ENCODE assay signal across 29 mouse cellular contexts in the genomic region with DNA sequence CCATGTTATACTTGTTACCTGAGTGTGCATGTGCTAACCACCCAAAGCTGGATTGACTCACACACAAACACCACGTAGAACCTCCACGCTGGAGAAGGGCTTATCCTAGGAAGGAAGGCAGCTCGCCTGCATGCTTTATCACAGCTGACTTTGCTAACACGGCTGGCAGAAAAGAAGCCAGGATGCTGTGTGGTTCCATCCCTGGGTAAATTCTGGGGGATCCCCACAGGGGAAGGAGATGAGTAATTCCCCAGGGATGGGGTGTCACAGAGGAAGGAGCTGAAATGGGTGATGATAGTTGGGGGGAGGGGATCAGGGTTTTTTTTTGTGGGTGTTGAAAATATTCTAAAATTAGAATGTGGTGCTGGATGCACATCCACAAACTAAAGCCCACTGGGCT. TPM values are rescaled to one million over a fixed set of nuclear protein-coding genes. Genes with fewer than 3 reads are reported as not detected.
"Had no signal": no experiment of that assay in that cellular context is flagged by ENCODE, and none has a peak within 500 bp of the region (broad histone marks: within the 10 kb centered on the region; RNA-seq: fewer than 3 reads in every experiment).

No protein-coding gene starts in this region.

- DNase-seq: cerebellum, adult 8-10 months; embryo, embryonic 11 days; gastrocnemius, adult 2 months; gastrocnemius, postnatal 10 days; gastrocnemius, postnatal 14 days; gastrocnemius, postnatal 25 days; heart, adult 11 months; heart, adult 18-20 months; heart, adult 2 months had no signal

- H3K27ac ChIP-seq: embryonic facial prominence, embryonic 10.5 days; embryonic facial prominence, embryonic 12.5 days; embryonic facial prominence, embryonic 13.5 days; embryonic facial prominence, embryonic 15.5 days; forebrain, embryonic 10.5 days; forebrain, embryonic 12.5 days; forebrain, embryonic 13.5 days; gastrocnemius, adult 2 months; heart, adult 2 months; heart, embryonic 10.5 days had no signal

- H3K4me2 ChIP-seq: embryonic facial prominence, embryonic 12.5 days; embryonic facial prominence, embryonic 13.5 days; embryonic facial prominence, embryonic 15.5 days; forebrain, embryonic 12.5 days; forebrain, embryonic 13.5 days; heart, embryonic 11.5 days had no signal

- H3K4me3 ChIP-seq: embryonic facial prominence, embryonic 10.5 days; embryonic facial prominence, embryonic 12.5 days; embryonic facial prominence, embryonic 13.5 days; embryonic facial prominence, embryonic 15.5 days; erythroblast, embryonic 14.5 days; forebrain, embryonic 10.5 days; forebrain, embryonic 12.5 days; forebrain, embryonic 13.5 days; gastrocnemius, adult 2 months; heart, adult 2 months; heart, embryonic 10.5 days had no signal

- ATAC-seq: forebrain, embryonic 13.5 days; forebrain, embryonic 14.5 days; forebrain, embryonic 16.5 days had no signal

- H3K9ac ChIP-seq: embryonic facial prominence, embryonic 12.5 days; embryonic facial prominence, embryonic 13.5 days; embryonic facial prominence, embryonic 15.5 days; forebrain, embryonic 12.5 days; forebrain, embryonic 13.5 days had no signal

- H3K9me3 ChIP-seq: embryonic facial prominence, embryonic 10.5 days; embryonic facial prominence, embryonic 12.5 days; embryonic facial prominence, embryonic 13.5 days; embryonic facial prominence, embryonic 15.5 days; forebrain, embryonic 10.5 days; forebrain, embryonic 12.5 days; forebrain, embryonic 13.5 days; heart, embryonic 10.5 days had no signal

- H3K36me3 ChIP-seq: forebrain, embryonic 12.5 days had no signal

RNA-seq across cellular contexts. Expression of a gene that starts 5.6 kb away (rescaled TPM):
- total RNA-seq: common myeloid progenitor, adult 5-6 weeks; gastrocnemius, adult 18-20 months; gastrocnemius, adult 2 months; gastrocnemius, adult 8-10 months; gastrocnemius, postnatal 10 days; gastrocnemius, postnatal 14 days; gastrocnemius, postnatal 25 days; gastrocnemius, postnatal 36 days; gastrocnemius, postnatal 4 days; granulocyte monocyte progenitor cell, adult 5-6 weeks; heart, adult 18-20 months; heart, adult 2 months; heart, adult 8-10 months had no signal
- polyA plus RNA-seq: embryonic facial prominence, embryonic 11.5 days; erythroblast, embryonic 14.5 days; forebrain, embryonic 14.5 days; heart, adult 2 months had no signal
